Mouse (Mus musculus): ENCODE measurements at regions not wholly inside any gene's neighbourhood (a gene's known extent, or its start where the extent isn't known, plus 50 kb on each side); places are given as distances from the start of the nearest gene placed in this dataset.

- DNase-seq, result no peak
Observed at GRCm38 (mm10) chr11:91133753-91134270, 443.5 kb downstream of the Kif2b start.

DNA sequence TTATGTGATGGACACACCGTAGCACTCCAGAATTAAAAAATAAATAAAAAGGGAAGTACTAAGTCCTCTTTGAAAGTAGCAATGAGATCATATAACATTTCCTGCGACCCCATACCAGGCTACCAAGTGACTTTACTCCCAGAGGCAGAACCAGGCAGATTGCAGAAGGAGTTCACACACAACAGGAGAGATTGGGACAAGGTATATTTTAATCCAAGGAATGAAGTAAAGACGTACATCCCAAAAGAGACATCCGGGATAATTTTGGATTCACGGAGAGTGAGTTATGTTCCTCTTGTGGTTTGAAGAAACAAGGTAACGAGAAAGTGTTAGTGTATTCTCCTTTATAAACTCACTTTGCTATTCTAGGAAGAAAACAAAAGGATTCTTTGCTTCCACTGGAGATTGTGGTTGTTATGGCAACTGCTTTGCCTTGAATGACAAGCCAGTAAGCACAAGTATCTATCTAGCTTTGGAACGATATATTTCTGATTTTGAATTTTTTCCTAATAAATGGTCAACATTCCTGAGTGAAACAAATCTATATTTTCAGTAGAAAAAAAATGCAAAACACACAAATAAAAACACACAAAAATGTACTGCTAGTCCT lies 444.5 kb downstream of the Kif2b start:
- no peak for DNase-seq

- no peak for DNase-seq
Observed at GRCm38 (mm10) chr11:91131960-91132359, 443.8 kb upstream of the Tom1l1 start.

DNA sequence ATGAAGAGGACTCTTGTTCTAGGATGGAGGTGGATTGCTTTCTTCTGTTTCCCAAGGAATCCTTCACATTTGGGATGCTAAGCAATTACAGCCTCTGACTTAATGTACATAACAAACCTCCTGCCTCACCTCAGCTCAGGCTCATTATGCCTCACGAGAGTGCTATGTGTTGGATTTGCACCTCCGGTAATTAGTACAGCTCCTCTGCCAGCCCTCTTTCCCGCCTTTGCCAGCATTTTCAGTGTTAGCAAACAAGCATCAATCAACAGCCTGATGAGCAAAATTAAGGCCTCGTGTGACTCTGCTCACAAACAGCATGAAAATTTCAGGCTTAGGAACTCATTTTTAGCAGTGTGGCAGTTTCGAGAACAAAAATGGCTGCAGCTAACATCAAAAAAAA lies 410.0 kb upstream of the Tom1l1 start:
- no peak for DNase-seq

GRCm38 (mm10) chr11:91097552-91097951 lies 409.4 kb upstream of the Tom1l1 start:
- no peak for DNase-seq

DNA sequence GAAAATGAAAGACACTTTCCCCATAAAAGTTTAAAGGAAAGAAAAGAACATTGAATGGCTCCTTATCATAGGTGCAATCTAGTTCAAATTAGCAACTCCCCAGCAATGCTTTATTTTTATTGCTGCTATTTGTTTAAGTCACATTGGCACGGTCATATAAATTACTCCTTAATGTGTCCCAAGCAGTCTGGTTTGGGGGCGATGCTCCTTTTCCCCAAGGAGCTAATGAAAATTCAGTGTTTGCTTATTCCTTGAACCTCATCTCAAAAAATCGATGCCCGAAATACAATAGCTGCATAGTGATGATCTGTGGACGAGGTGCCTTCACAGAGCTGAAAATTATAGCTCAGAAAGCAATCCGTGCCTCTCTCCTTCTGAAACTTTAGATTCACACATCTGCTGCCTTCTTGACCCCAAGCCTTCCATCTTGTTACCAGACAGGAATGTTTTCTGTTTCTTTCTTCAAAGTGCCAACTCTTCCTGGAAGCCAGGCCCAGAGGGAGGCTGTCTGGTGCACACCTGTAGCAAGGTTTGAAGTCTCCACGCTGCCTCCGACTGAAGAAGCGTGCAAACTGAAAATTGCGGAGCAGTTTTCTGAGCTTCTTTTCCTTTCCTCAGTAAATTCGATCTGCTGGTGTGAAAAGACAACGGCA lies 408.0 kb upstream of the Tom1l1 start:
- no peak for DNase-seq

DNA sequence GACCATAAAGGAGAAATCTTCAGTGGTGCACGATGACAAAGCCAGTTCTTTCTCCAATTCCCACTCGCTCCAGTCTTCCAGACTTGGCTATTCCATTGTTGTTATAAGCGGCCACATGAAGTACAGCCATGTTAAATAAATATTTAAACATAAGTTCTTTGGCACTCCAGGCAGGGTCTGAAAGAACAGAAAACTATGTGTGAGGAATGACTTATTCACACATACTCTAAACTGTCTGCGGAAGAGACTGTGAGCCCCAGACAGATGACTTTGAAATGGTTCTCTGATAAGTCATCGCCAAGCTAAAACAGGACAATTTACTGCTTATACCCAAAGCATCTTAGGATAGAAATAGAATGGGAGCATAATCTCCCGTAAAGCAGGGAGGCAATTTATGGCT lies 377.2 kb upstream of the Tom1l1 start:
- DNase-seq, result no peak

DNA sequence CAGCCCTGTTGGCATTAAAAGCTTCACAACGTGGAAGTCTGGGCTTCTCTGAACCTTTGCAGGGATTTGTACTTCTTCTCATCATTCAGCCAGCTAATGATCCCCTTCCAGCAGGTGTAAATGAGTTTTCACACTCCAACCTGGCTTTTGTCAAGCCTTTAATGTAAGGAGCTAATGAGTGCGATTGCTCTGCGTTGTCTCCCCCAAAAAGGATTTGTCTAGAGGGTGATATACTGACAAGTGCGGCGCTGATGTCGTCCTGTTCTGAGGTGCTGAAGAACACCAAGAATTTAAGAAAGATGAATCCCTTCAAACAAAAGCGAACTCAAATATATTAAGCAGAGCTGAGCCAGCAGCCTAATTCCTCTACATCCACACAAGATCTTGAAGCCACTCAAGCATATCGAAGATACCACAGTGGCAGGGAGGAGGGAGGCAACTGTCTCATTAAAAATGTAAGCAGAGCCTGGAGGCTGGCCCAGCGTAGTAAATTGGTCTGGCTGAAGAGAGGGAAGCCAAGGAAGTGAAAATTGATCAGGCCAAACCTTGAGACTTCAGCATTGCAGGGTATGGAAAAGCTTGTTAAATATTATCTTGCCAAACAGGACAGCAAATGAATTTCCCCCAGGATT lies 368.9 kb upstream of the Tom1l1 start:
- no peak for DNase-seq

- no peak for DNase-seq
Observed at GRCm38 (mm10) chr11:91053321-91053720, 365.2 kb upstream of the Tom1l1 start.

- no peak for DNase-seq
Observed at GRCm38 (mm10) chr11:91051646-91052045, 363.5 kb upstream of the Tom1l1 start.

- no peak for DNase-seq
Observed at GRCm38 (mm10) chr11:91041486-91041885, 353.3 kb upstream of the Tom1l1 start.

Data from kidney, postnatal 25 days (tissue).